Mouse (Mus musculus): ENCODE data around the gene Slc24a3.

Slc24a3 gene

DNA sequence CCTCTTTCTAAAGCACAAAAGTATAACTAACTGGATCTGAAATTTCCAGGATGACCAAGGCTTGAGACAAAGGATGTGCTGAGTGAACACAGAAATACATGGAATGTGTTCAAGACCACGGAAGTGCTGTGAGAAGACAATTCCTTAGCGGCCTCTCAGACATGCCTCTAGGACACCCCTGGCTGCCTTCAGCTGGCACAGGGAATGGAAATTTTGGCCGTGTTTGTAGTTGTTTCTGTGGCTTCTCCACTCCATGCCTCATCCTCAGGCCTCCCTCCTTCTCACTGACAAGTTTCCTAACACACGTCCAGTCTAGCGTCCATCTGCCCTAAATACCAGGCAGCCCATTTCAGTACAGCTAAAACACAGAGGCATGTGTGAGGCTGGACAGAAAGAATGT, 262.4 kb downstream of the Slc24a3 start:
- DNase-seq (ENCODE audit: low read depth, low spot score) = no peak

DNA sequence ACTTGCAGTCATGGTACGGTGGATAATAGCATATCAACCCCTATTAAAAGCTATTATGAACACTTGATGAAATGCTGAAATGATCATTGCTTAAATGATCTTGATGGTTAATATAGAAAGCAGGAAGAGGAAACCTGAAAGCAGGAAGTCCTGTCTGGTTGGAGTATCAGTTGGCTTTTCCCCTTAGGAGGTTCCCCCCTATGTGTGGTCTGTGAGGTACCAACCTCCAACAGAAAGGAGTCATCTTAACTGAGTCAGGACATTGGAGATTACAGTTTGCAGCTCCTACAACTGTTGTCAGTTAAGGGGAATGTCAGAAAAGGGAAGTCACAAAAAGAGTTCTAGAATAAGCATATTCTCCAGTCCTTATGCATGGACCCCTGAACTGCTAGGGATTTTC, 266.5 kb downstream of the Slc24a3 start:
- no peak for DNase-seq (ENCODE audit: low read depth, low spot score)

- no peak for DNase-seq (ENCODE audit: low read depth, low spot score)
Measured at GRCm38 (mm10) chr2:145438336-145438735, 270.8 kb downstream of the Slc24a3 start.

GRCm38 (mm10) chr2:145439755-145440154, 272.2 kb downstream of the Slc24a3 start:
- DNase-seq (ENCODE audit: low read depth, low spot score) = no peak

- DNase-seq (ENCODE audit: low read depth, low spot score) = no peak
Measured at GRCm38 (mm10) chr2:145457106-145457747, 289.7 kb downstream of the Slc24a3 start.

- DNase-seq (ENCODE audit: low read depth, low spot score) = no peak
Measured at GRCm38 (mm10) chr2:145460854-145461423, 293.4 kb downstream of the Slc24a3 start.

DNA sequence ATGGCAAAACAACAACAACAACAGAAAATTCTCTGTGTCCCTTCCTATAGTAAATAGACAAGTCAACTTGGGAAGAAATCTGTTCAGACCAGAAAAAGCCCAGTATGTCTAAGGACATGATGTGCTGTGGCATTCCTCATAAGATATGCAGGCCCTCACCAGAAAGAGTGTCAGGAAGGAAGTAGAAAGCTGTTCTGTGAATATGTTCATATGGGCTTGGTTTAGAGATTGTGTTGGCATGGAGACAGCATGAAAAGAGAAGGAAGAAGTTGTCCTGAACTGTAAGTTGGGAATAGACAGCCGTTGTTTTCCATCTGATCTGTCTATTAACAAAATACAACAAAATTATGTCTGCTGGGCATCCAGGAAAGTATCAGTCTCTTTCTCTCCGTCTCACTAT, 294.7 kb downstream of the Slc24a3 start:
- no peak for DNase-seq (ENCODE audit: low read depth, low spot score)

- no peak for DNase-seq (ENCODE audit: low read depth, low spot score)
Measured at GRCm38 (mm10) chr2:145468701-145469325, 301.3 kb downstream of the Slc24a3 start.

DNA sequence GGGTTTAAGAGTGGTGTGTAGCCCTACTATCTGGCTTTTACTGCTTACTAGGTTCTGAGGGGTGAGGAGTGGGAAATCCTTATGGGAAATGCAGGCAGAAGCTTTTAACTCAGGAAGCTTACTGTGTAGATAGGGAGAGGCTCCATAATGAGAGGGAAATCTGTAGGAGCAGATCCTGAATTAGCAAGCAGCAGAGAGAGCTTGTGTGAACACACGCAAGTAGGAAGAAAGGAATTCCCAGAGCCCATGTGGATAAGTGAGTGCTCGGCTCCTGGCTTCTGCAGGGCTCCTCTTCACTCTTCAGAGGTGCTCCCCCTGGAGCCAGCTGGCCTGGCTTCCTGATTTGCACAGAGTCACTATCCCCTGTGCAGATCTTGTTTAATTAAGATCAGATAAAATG, 309.9 kb downstream of the Slc24a3 start:
- no peak for DNase-seq (ENCODE audit: low read depth, low spot score)

- no peak for DNase-seq (ENCODE audit: low read depth, low spot score)
Measured at GRCm38 (mm10) chr2:145479676-145480075, 312.1 kb downstream of the Slc24a3 start.

GRCm38 (mm10) chr2:145500231-145500630, 332.7 kb downstream of the Slc24a3 start:
- DNase-seq (ENCODE audit: low read depth, low spot score) = no peak

DNA sequence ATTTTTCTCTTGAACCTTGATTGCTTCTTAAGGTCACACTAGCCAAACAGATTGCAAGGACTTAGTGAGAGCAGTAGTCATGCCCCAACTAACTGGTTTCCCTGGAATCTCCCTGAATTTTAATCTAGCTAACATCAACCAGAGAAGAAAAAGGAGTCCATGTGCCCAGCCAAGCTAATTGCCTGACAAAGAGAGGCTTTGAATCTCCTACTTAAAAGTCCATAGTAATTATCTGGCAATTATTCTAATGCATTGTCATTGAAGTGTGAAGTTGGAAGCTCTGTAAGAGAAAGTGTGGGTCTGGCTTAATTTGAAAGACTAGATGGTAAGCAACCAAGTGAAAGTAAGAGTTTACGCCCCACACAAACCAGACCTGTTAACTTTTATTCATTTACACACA, 333.9 kb downstream of the Slc24a3 start:
- DNase-seq (ENCODE audit: low read depth, low spot score) = no peak

DNA sequence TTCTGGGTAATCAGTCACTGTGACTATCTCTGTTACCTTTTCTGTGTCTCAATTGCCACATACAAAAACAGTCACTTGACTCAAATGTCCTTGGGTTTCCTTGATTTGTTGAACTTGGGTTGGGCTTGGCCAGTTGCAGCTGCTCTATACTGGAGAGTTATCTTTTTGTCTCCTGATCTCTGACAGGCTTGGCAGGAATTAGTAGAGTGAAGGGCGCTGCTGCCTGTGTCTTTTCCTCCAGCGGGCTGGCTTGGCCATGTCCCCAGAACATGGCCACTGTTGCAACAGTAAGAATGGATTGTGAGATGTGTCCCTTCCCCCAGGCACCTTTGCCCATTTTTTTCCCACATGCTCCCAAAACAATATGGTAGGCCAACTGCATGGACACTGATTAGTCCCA, 340.1 kb downstream of the Slc24a3 start:
- DNase-seq (ENCODE audit: low read depth, low spot score) = no peak

GRCm38 (mm10) chr2:145510650-145511225, 343.2 kb downstream of the Slc24a3 start:
- DNase-seq (ENCODE audit: low read depth, low spot score) = no peak

- no peak for DNase-seq (ENCODE audit: low read depth, low spot score)
Measured at GRCm38 (mm10) chr2:145515956-145516355, 348.4 kb downstream of the Slc24a3 start.

GRCm38 (mm10) chr2:145517346-145517745, 349.8 kb downstream of the Slc24a3 start:
- peak; percentile 56 for DNase-seq (ENCODE audit: low read depth, low spot score)

DNA sequence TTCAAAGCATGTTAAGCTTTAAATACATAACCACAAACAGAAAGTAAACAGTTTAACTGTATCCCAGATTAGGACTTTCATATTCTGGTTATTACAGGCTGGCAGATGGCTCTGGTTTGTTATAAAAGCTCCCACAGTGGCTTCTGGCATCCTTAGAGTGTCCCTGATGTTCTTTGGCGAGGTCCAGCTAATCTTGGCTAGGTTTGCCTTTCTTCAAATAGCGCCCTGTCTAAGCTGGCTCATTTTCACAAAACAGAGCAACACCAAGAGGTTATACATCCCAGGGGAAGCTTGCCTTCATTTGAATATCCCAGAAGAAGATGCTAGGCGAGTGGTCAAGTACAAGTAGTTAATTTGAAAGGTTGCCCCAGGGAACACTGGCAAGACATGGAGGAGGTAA, 354.5 kb downstream of the Slc24a3 start:
- no peak for DNase-seq (ENCODE audit: low read depth, low spot score)

DNA sequence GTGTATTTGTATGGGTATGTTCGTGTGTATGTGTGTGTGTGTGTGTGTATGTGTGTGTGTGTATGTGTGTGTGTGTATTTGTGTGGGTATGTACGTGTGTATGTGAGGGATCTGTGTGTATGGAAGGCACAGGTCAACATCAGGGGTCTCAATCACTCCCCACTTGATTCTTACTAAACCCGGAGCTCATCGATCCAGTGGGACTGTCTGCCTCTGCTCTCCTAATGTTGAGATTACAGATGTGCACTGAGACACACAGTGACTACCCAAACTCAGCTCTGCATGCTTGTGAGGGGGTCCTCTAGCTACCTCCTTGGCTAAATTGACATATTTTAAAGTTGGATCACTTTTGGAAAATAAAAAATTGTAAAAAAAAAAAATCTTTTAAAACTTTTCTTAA, 355.8 kb downstream of the Slc24a3 start:
- DNase-seq (ENCODE audit: low read depth, low spot score) = no peak

DNA sequence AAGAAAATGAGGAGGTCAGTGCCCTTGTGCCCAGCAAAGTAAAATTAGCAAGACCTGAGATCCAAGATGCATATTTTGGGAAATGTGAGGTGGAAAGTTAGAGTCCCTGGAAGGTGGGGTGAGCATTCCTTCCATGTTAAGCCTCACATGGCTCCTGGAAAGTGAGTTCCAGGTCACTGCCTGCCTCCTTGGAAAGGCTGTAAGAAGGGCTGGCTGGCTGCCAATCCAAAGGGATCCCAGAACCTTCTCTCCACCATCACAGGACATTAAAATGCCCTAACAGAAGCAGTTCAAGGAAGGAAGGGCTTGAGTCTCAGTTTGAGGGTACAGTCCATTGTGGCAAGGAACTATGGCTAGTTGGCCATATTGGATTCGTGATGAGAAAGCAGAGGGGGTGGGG, 359.6 kb downstream of the Slc24a3 start:
- DNase-seq (ENCODE audit: low read depth, low spot score) = no peak

DNA sequence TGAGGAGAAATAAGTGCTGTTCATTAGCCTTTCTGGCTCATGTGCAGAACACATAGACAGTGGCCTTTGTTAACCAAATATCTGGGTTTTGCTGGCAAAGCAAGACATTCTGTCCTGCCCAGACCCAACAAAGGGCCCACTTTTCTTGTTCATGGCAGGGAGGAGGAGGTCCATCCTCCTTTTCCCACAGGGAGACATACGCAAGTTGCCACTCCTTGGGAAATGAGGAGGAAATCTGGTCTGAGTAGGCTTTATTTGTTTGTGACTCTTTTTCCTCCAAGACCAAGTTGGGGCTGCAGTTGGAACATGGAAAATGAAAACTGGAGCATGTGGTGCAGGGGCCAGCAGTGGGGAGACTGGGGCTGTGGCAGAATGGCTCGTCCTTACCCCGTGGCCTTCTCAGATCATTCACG, 363.4 kb downstream of the Slc24a3 start:
- DNase-seq (ENCODE audit: low read depth, low spot score) = no peak

DNA sequence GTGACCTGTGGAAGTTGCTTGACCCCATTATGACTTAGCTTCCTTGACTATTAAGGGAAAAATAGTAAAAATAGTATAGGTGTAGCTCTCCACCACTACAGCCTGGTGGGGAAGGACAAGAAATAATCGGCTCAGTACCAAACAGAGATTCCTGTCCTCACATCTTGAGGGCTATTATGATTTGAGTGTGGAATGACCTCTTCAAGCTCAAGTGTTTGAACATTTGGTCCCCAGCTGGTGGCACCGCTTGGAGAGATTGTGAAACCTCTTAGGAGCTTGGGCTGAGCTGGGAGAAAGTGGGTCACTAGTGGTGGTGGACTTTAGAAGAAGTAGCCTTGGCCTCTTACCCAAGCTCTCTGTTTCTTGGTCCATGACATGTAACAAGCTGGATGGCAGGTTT, 365.5 kb downstream of the Slc24a3 start:
- DNase-seq (ENCODE audit: low read depth, low spot score) = no peak

DNA sequence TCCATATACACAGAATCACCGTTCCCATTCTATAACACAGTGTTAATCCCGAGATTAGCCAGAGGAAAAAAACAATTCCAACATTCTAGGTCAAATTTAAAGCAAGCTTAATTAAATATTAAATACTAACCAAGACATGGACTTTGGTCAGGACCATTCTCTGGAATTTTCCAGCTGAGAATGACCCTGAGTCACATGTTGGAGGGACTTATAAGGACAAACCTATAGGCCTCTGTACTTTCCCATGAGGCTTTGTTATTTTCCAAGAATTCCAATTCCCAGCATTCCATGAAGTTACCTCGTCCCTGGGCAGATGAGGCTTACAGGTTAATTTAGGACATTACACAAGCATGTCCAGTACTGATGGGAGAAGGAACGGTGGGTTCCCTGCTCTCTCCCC, 367.8 kb downstream of the Slc24a3 start:
- DNase-seq (ENCODE audit: low read depth, low spot score) = no peak

DNA sequence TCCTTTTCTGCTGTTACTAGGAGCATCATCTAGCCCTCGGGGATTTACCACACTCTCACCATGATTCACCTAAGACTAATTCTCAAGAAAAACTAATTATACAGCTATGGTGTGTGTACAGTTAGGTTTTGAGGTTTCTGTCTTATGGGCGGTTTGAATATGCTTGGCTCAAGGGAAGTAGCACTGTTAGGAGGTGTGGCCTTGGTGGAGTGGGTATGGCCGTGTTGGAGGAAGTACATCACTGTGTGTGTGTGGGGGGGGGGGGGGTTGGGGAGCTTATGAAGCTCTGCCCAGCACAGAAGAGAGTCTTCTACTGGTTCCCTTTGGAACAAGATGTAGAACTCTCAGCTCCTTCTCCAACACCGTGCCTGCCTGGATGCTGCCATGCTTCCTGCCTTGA, 368.2 kb downstream of the Slc24a3 start:
- DNase-seq (ENCODE audit: low read depth, low spot score) = no peak
